Mouse (Mus musculus): ENCODE measurements around the gene Arl6ip1.

GRCm38 (mm10) chr7:118125736-118126135, 3.7 kb downstream of the Arl6ip1 start:
- no peak for TF ChIP-seq CTCF (conservative IDR thresholded peaks at IDR 0.05 in 1 of 2, IDR thresholded peaks at IDR 0.05 in 1 of 2; ENCODE audit: low read depth in 2 of 2, low read length in 2 of 2)
- TF ChIP-seq MAX (IDR thresholded peaks at IDR 0.05; ENCODE audit: low read length): no peak
- no peak for TF ChIP-seq KAT2A (IDR thresholded peaks at IDR 0.05; ENCODE audit: insufficient replicate concordance, low read length)
- TF ChIP-seq EP300 (IDR thresholded peaks at IDR 0.05; ENCODE audit: low read length): no peak
- no peak for TF ChIP-seq POLR2A (IDR thresholded peaks at IDR 0.05; ENCODE audit: low read depth, low read length)

Data from CH12.LX (cell line).